ENCODE assay signal across 8 mouse cellular contexts in the genomic region with DNA sequence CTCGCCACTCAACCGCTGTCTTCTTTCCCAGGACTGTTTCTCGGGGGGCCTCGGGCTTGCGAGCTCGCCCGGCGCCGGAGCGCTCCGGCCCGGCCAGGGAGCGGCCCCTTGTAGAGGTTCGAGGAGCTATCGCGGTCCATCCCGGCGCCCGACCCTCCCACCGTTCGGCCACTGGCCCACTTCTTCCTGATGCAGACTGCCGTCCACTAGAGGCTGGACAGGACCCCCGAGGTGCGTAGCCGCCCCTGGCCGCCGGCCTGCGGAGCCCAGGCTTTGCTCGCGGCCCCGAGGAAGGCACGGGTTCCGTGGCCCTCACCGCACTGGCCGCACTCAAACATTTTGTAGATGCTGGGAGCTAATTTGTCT. TPM values are rescaled to one million over a fixed set of nuclear protein-coding genes. Genes with fewer than 3 reads are reported as not detected.
DNase-seq lines count a peak whose midpoint lies in the region; ATAC-seq and TF ChIP-seq lines count a peak whose summit lies in the region.

No protein-coding gene starts in this region.

- intact Hi-C loops in left cerebral cortex, postnatal 25 days (cut with DNase I): no loop called here

- peaks cover 10% of the 10 kb centered on the region for H3K79me2 ChIP-seq in MEL (ENCODE audit: control insufficient read depth, insufficient read depth, low read length, poor library complexity)

- no peaks in the 10 kb centered on the region for H3K9me3 ChIP-seq in MEL (replicated peaks; ENCODE audit: insufficient read depth, low read length)
- no peaks in the 10 kb centered on the region for H3K9me3 ChIP-seq in hindbrain, embryonic 12.5 days (replicated peaks)
- H3K9me3 ChIP-seq in lung, embryonic 16.5 days (ENCODE audit: control insufficient read depth, low read length): no peaks in the 10 kb centered on the region

- no peaks in the 10 kb centered on the region for H3K27me3 ChIP-seq in MEL (ENCODE audit: control insufficient read depth in 1 of 2, insufficient read depth in 2 of 2, low read length in 2 of 2)
- H3K27me3 ChIP-seq in hindbrain, embryonic 12.5 days: peaks cover 73% of the 10 kb centered on the region
- peaks cover 21% of the 10 kb centered on the region for H3K27me3 ChIP-seq in lung, embryonic 16.5 days (ENCODE audit: control insufficient read depth, insufficient read depth, low read depth, low read length)
- no peaks in the 10 kb centered on the region for H3K27me3 ChIP-seq in small intestine, adult 2 months (ENCODE audit: control insufficient read depth, insufficient read depth, low read length)

- WGBS in hindbrain, embryonic 12.5 days: 18% methylated on average over 32 of the region's 35 CpGs
- 11% methylated on average over 35 of the region's 35 CpGs for WGBS in lung, embryonic 16.5 days
- WGBS in small intestine, adult 2 months: 15% methylated on average over 35 of the region's 35 CpGs

- H3K4me2 ChIP-seq in hindbrain, embryonic 12.5 days (replicated peaks): peak overlapping the region; percentile 51
- H3K4me2 ChIP-seq in lung, embryonic 16.5 days (ENCODE audit: low read depth, low read length): peak overlapping the region; percentile 55

- TF ChIP-seq EP300 in MEL (IDR thresholded peaks at IDR 0.05; ENCODE audit: low read depth in 1 of 2, low read length in 2 of 2): no peak

- peak; percentile 3 for DNase-seq in left cerebral cortex, postnatal 25 days (ENCODE audit: low spot score in 2 of 2)
- no peak for DNase-seq in left cerebral cortex, adult 9 months (ENCODE audit: low spot score in 2 of 2)
- no peak for DNase-seq in MEL (ENCODE audit: low read depth, low spot score)
- DNase-seq in cerebellum, postnatal 25 days: peak; percentile 47 to 54
- no peak for DNase-seq in Muller cell, postnatal 12 days (ENCODE audit: inconsistent ontology term)

- peak overlapping the region; percentile 76 for H3K27ac ChIP-seq in MEL (ENCODE audit: control insufficient read depth, low read depth, low read length)
- H3K27ac ChIP-seq in hindbrain, embryonic 12.5 days: peak overlapping the region; percentile 80
- peak overlapping the region; percentile 87 for H3K27ac ChIP-seq in lung, embryonic 16.5 days (ENCODE audit: low read length)
- H3K27ac ChIP-seq in small intestine, adult 2 months (ENCODE audit: insufficient read depth, low read depth, low read length): peak overlapping the region; percentile 34; the same call in 1 of the 2 replicates

- H3K36me3 ChIP-seq in MEL (ENCODE audit: control insufficient read depth in 1 of 2, insufficient read depth in 2 of 2, low read length in 2 of 2): peaks cover 0 to 8% of the 10 kb centered on the region in 2 experiments; a peak in 2 of 4 replicates
- H3K36me3 ChIP-seq in hindbrain, embryonic 12.5 days: no peaks in the 10 kb centered on the region
- H3K36me3 ChIP-seq in lung, embryonic 16.5 days (ENCODE audit: control insufficient read depth, insufficient read depth, low read length): no peaks in the 10 kb centered on the region
- no peaks in the 10 kb centered on the region for H3K36me3 ChIP-seq in small intestine, adult 2 months (ENCODE audit: control insufficient read depth, insufficient read depth, low read length)

- TF ChIP-seq POLR2A in MEL (IDR thresholded peaks at IDR 0.05; ENCODE audit: control insufficient read depth in 1 of 2, insufficient read depth in 1 of 2, low read depth in 1 of 2, low read length in 2 of 2, poor library complexity in 1 of 2): no peak
- no peak for TF ChIP-seq POLR2A in small intestine, adult 2 months (IDR thresholded peaks at IDR 0.05; ENCODE audit: low read depth, low read length)

- ATAC-seq in hindbrain, embryonic 12.5 days (ENCODE audit: low FRiP score): no peak; the same call in none of the 2 replicates
- ATAC-seq in lung, embryonic 16.5 days (ENCODE audit: low read depth): no peak; the same call in none of the 2 replicates

- peak overlapping the region; percentile 94 for H3K9ac ChIP-seq in MEL (ENCODE audit: control insufficient read depth, low read depth, low read length, poor library complexity, severe bottlenecking)
- H3K9ac ChIP-seq in hindbrain, embryonic 12.5 days: peak overlapping the region; percentile 68
- peak overlapping the region; percentile 75 for H3K9ac ChIP-seq in lung, embryonic 16.5 days (ENCODE audit: low read length)

- TF ChIP-seq CTCF in MEL (IDR thresholded peaks at IDR 0.05 in 2 of 3, conservative IDR thresholded peaks at IDR 0.05 in 1 of 3; ENCODE audit: control insufficient read depth in 1 of 3, insufficient read depth in 1 of 3, low read depth in 2 of 3, low read length in 3 of 3, poor library complexity in 1 of 3, severe bottlenecking in 1 of 3): no peak
- TF ChIP-seq CTCF in small intestine, adult 2 months (IDR thresholded peaks at IDR 0.05; ENCODE audit: extremely low read depth, insufficient read length, insufficient replicate concordance, low read depth, low read length): no peak

- peaks cover 0 to 14% of the 10 kb centered on the region in 2 experiments; a peak in 2 of 4 replicates for H3K4me1 ChIP-seq in MEL (ENCODE audit: control insufficient read depth in 1 of 2, insufficient read depth in 2 of 2, low read length in 2 of 2)
- no peaks in the 10 kb centered on the region for H3K4me1 ChIP-seq in hindbrain, embryonic 12.5 days
- H3K4me1 ChIP-seq in lung, embryonic 16.5 days (replicated peaks; ENCODE audit: control insufficient read depth, insufficient read depth, low read length): no peaks in the 10 kb centered on the region
- H3K4me1 ChIP-seq in small intestine, adult 2 months (ENCODE audit: control insufficient read depth, insufficient read depth, insufficient read length, low read length): no peaks in the 10 kb centered on the region

- H3K4me3 ChIP-seq in MEL (ENCODE audit: control insufficient read depth in 1 of 2, insufficient read depth in 1 of 2, low read depth in 2 of 2, low read length in 2 of 2): peak overlapping the region; percentile 82 to 95
- H3K4me3 ChIP-seq in hindbrain, embryonic 12.5 days: peak overlapping the region; percentile 62
- H3K4me3 ChIP-seq in lung, embryonic 16.5 days (ENCODE audit: low read length): peak overlapping the region; percentile 70
- H3K4me3 ChIP-seq in small intestine, adult 2 months (ENCODE audit: low read depth, low read length): peak overlapping the region; percentile 100

- TF ChIP-seq RAD21 in MEL (IDR thresholded peaks at IDR 0.05; ENCODE audit: low read depth, low read length): no peak

TF ChIP-seq in MEL, 35 proteins besides CTCF, POLR2A, EP300 and RAD21:
- TF ChIP-seq ZMIZ1 (IDR thresholded peaks at IDR 0.05; ENCODE audit: low read depth, low read length): peak; percentile 8; the same call in 1 of the 2 replicates
- no peak for TF ChIP-seq UBTF (IDR thresholded peaks at IDR 0.05; ENCODE audit: borderline replicate concordance, insufficient read depth, low read depth, low read length)
- no peak for TF ChIP-seq MAFK (IDR thresholded peaks at IDR 0.05; ENCODE audit: borderline replicate concordance, low read depth, low read length)
- TF ChIP-seq ZNF384 (IDR thresholded peaks at IDR 0.05; ENCODE audit: low read depth, low read length): no peak

RNA-seq across cellular contexts. Expression of a gene that starts 0.8 kb away (rescaled TPM):
- total RNA-seq in left cerebral cortex, postnatal 25 days (2021): 10 to 100 TPM; 24.9 to 27.2 TPM
- total RNA-seq in MEL (2012; rRNA removed): 8.6 and 9.6 TPM in 2 replicates
- polyA plus RNA-seq in MEL (2012; ENCODE audit: insufficient read depth in 1 of 2, insufficient read length in 2 of 2, low read depth in 1 of 2, low replicate concordance in 2 of 2, missing spikeins in 1 of 2): 10 to 100 TPM in 1 of 2 experiments, not detected in 1; 15.5 TPM
- polyA plus RNA-seq in hindbrain, embryonic 12.5 days (2016; fragmentation: Nextera tagmentation; extraction: Ambion mirVana): 11.0 and 12.9 TPM in 2 replicates
- 7.1 and 7.3 TPM in 2 replicates for polyA plus RNA-seq in lung, embryonic 16.5 days (2015; fragmentation: Nextera tagmentation; extraction: Ambion mirVana)
- polyA plus RNA-seq in small intestine, adult 2 months (2012; rRNA removed): 4.8 and 9.5 TPM in 2 replicates

RNA-seq across cellular contexts. Expression of a gene that starts 22.5 kb away (rescaled TPM):
- total RNA-seq in left cerebral cortex, postnatal 25 days (2021): 100 to 1,000 TPM in 1 of 2 experiments, 10 to 100 TPM in 1; 94.0 to 149 TPM
- total RNA-seq in MEL (2012; rRNA removed): 183 and 197 TPM in 2 replicates
- polyA plus RNA-seq in MEL (2012; ENCODE audit: insufficient read depth in 1 of 2, insufficient read length in 2 of 2, low read depth in 1 of 2, low replicate concordance in 2 of 2, missing spikeins in 1 of 2): 100 to 1,000 TPM; 226 to 551 TPM
- polyA plus RNA-seq in hindbrain, embryonic 12.5 days (2016; fragmentation: Nextera tagmentation; extraction: Ambion mirVana): 98.6 and 99.0 TPM in 2 replicates
- 65.1 and 68.5 TPM in 2 replicates for polyA plus RNA-seq in lung, embryonic 16.5 days (2015; fragmentation: Nextera tagmentation; extraction: Ambion mirVana)
- polyA plus RNA-seq in small intestine, adult 2 months (2012; rRNA removed): 16.7 and 16.8 TPM in 2 replicates

Comparison
In these comparisons a context has a peak if more than half of its experiments do, and no peak if none do; other contexts are left out.
1. DNase-seq: peak in left cerebral cortex, postnatal 25 days (2 of 2) and cerebellum, postnatal 25 days (2 of 2); none in left cerebral cortex, adult 9 months (0 of 2), MEL (single experiment) and Muller cell, postnatal 12 days (single experiment).
2. H3K27ac ChIP-seq: peak in every context shown above with its lines; median percentile 87 in lung, embryonic 16.5 days; 80 in hindbrain, embryonic 12.5 days; 76 in MEL; 34 in small intestine, adult 2 months.
3. Peak in every context shown above with its lines, with median percentiles within 50 percentile points of each other: H3K4me3 ChIP-seq and H3K9ac ChIP-seq.